Mouse (Mus musculus) testis, adult 2 months (tissue): Measurements from ENCODE around the gene Akap1. TPM values are rescaled to one million over a fixed set of nuclear protein-coding genes. Genes with fewer than 3 reads are reported as not detected.

Experiments
- H3K27ac ChIP-seq: fragments of 200-500 bp; 2 replicates; pipeline ENCODE4 v1.5.1; 2012; ENCODE audit warnings: low read depth, low read length; ENCODE audit not compliant: control insufficient read depth, insufficient read depth
- H3K27me3 ChIP-seq: fragments of 200-500 bp; 2 replicates; pipeline ENCODE4 v1.6.1; 2012; ENCODE audit warnings: mild to moderate bottlenecking, low read length, moderate library complexity; ENCODE audit not compliant: control insufficient read depth, insufficient read depth
- H3K36me3 ChIP-seq: fragments of 200-500 bp; 2 replicates; pipeline ENCODE4 v1.6.1; 2012; ENCODE audit warnings: mild to moderate bottlenecking, low read length; ENCODE audit not compliant: control insufficient read depth, insufficient read depth
- H3K4me1 ChIP-seq: fragments of 200-500 bp; 2 replicates; pipeline ENCODE4 v1.6.1; 2012; ENCODE audit warnings: low read length; ENCODE audit not compliant: control insufficient read depth, insufficient read depth
- H3K4me3 ChIP-seq: fragments of 200-500 bp; 2 replicates; pipeline ENCODE4 v1.5.1; 2012; ENCODE audit warnings: low read depth, mild to moderate bottlenecking, low read length, moderate library complexity, mixed read lengths; ENCODE audit not compliant: control insufficient read depth
- CTCF ChIP-seq: fragments of 200-500 bp; IDR thresholded peaks from 2 replicates; pipeline ENCODE4 v1.5.1; 2012; ENCODE audit warnings: low read depth, mild to moderate bottlenecking, inconsistent platforms, low read length, moderate library complexity; ENCODE audit not compliant: control insufficient read depth, insufficient read depth, insufficient replicate concordance
- POLR2A ChIP-seq: fragments of 200-500 bp; IDR thresholded peaks from 2 replicates; pipeline ENCODE4 v1.6.1; 2012; ENCODE audit warnings: low read depth, mild to moderate bottlenecking, inconsistent platforms, low read length, moderate library complexity; ENCODE audit not compliant: control insufficient read depth
- polyA plus RNA-seq: library from polyadenylated mRNA; depleted of rRNA; stranded (reverse); fragments of >200 nt; gene quantifications from 2 replicates; pipeline ENCODE4 v1.2.3, GENCODE M21; 2012

The Akap1 gene
- polyA plus RNA-seq, 1 experiment: 558 TPM

GRCm38 (mm10) chr11:88863904-88864457, 405 bp downstream of the Akap1 start:
- TF ChIP-seq CTCF (no peak), POLR2A (no peak)
- Histone ChIP-seq H3K4me1 (peaks cover 11% of the 10 kb centered on the region), H3K27ac (0 out of 2 replicates have a peak overlapping the region, but pooled peaks have one; percentile 43), H3K4me3 (peak overlapping the region; percentile 86), H3K36me3 (no peaks in the 10 kb centered on the region), H3K27me3 (no peaks in the 10 kb centered on the region)

GRCm38 (mm10) chr11:88863071-88863903, 1.1 kb downstream of the Akap1 start:
- Histone ChIP-seq H3K27ac (peak overlapping the region; percentile 43; the same call in 1 of the 2 replicates), H3K4me3 (peak overlapping the region; percentile 86), H3K36me3 (no peaks in the 10 kb centered on the region), H3K4me1 (peaks cover 11% of the 10 kb centered on the region), H3K27me3 (no peaks in the 10 kb centered on the region)
- no peak for TF ChIP-seq CTCF
- TF ChIP-seq POLR2A: no peak

- Histone ChIP-seq H3K27ac (no peak overlapping the region), H3K36me3 (no peaks in the 10 kb centered on the region), H3K27me3 (no peaks in the 10 kb centered on the region), H3K4me3 (no peak overlapping the region), H3K4me1 (peaks cover 11% of the 10 kb centered on the region)
- TF ChIP-seq CTCF (no peak), POLR2A (no peak)
Observed at GRCm38 (mm10) chr11:88862355-88862754, 2.0 kb downstream of the Akap1 start.

GRCm38 (mm10) chr11:88861060-88861459, 3.3 kb downstream of the Akap1 start:
- Histone ChIP-seq H3K27ac (no peak overlapping the region), H3K4me1 (peaks cover 11% of the 10 kb centered on the region), H3K27me3 (no peaks in the 10 kb centered on the region), H3K4me3 (no peak overlapping the region), H3K36me3 (no peaks in the 10 kb centered on the region)
- no peak for TF ChIP-seq POLR2A
- no peak for TF ChIP-seq CTCF

GRCm38 (mm10) chr11:88860641-88861040, 3.7 kb downstream of the Akap1 start:
- peaks cover 11% of the 10 kb centered on the region for H3K4me1 ChIP-seq
- no peak overlapping the region for H3K27ac ChIP-seq

GRCm38 (mm10) chr11:88857311-88858005, 6.9 kb downstream of the Akap1 start:
- H3K36me3 ChIP-seq: no peaks in the 10 kb centered on the region
- no peak overlapping the region for H3K27ac ChIP-seq
- TF ChIP-seq POLR2A (no peak), CTCF (no peak)
- no peaks in the 10 kb centered on the region for H3K27me3 ChIP-seq
- no peaks in the 10 kb centered on the region for H3K4me1 ChIP-seq
- no peak overlapping the region for H3K4me3 ChIP-seq

More at GRCm38 (mm10) chr11:88860641-88861040, 3.7 kb downstream of the Akap1 start:
- no peaks in the 10 kb centered on the region for H3K36me3 ChIP-seq
- H3K4me3 ChIP-seq: no peak overlapping the region
- H3K27me3 ChIP-seq: no peaks in the 10 kb centered on the region
- TF ChIP-seq POLR2A (no peak), CTCF (no peak)

DNA sequence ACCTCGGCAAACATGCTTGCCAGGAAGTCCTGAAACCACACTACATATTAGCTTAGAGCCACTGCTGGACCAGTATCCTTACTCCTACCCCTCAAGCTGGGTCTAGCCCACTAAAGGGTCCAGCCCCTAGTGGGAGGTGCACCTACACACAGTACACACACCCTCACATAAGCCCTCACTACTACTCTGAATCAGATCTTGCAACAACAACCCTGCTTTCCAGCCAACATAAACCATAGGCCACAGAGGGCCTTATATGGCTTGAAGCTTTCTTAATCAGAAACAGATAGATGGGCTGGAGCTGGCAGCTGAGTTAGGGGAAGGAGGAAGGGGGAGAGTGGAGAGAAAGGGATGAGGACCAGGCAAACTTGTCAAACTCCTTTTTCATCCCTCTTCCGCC, 8.0 kb downstream of the Akap1 start:
- no peaks in the 10 kb centered on the region for H3K27me3 ChIP-seq
- no peaks in the 10 kb centered on the region for H3K4me1 ChIP-seq
- H3K4me3 ChIP-seq: no peak overlapping the region
- no peak overlapping the region for H3K27ac ChIP-seq
- TF ChIP-seq CTCF: no peak
- TF ChIP-seq POLR2A: no peak
- no peaks in the 10 kb centered on the region for H3K36me3 ChIP-seq
